Mouse (Mus musculus): ENCODE results near the gene Rbx1.
"Not testable (repeated sequence)": the region's sequence is repeated elsewhere in the genome, so short reads cannot be mapped to it uniquely, and the experiment has no call there.

The Rbx1 gene

DNA sequence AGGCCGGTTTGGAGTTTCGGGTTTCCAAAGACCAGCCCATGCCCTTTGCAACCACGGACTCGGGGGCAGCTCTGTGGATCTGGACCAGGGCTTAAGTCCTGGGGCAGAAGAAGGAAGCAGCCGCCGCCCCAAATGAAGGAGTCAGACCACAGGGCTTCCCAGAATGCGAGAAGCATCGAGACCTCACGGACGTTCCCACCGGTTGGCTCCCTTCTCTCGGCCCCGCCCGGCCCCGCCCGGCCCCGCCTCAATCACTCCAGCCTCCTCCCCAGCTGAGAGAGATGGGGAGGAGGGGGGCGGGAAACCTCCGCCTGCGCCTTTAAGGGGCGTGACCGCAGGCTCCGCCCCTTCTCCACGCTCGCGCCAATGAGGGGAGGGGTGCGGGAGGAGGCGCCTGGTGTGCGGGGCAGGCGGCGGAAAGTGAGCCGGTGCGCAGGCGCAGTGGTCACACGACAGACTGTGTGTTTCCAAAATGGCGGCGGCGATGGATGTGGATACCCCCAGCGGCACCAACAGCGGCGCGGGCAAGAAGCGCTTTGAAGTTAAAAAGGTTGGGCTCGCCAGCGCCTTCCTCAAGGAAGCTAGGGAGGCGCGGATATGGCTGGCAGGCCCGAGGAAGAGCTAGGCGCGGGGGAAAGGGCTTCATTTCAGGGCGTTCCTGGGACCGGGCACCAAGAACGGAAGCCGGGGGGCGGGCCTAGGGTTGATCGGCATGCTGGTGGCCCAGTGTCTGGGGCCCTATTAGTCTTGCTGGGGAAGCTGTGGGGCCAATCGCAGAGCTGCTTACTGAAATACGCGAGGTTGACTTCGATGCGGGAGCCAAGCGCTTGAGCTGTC, at the start of gene Rbx1:
Gene Rbx1 (plus strand): TSS at position 396 of the 837 bp plus-strand sequence.
- DNase-seq (ENCODE audit: low read depth, low spot score): peak; percentile 99
- H3K36me3 ChIP-seq (ENCODE audit: control insufficient read depth, insufficient read depth, low read length, poor library complexity, severe bottlenecking): peaks cover 6% of the 10 kb centered on the region; the same call in 1 of the 2 replicates
- no peaks in the 10 kb centered on the region for H3K27me3 ChIP-seq (ENCODE audit: control insufficient read depth, insufficient read depth, low read length, poor library complexity, severe bottlenecking)

DNA sequence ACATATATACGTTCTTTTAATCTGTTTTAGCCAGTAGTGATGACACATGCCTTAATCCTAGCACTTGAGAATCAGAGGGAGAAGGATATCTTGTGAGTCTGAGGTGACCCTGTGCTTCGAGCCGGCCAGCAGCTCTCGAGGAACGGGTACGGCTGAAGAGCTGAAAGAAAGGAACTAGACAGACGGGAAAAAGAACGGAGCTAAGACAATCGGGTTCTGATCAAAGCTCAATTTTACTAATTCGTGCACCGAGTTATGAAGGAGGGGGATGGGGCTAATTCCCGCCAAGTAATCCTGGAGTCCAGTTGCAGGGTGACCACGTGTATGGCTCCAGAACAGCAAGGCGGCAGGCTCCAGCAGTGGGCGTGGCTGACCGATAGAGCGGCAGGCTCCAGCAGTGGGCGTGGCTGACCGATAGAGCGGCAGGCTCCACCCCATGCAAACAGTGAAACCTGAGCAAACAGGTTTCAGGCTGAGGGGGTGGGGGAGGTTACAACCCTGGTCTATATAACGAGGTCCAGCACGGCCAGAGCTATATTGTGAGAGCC, 49.3 kb upstream of the Rbx1 start:
- H3K27me3 ChIP-seq (ENCODE audit: control insufficient read depth, insufficient read depth, low read length, poor library complexity, severe bottlenecking); H3K36me3 ChIP-seq (ENCODE audit: control insufficient read depth, insufficient read depth, low read length, poor library complexity, severe bottlenecking): not testable (repeated sequence)
- peak; percentile 75 for DNase-seq (ENCODE audit: low read depth, low spot score)

DNA sequence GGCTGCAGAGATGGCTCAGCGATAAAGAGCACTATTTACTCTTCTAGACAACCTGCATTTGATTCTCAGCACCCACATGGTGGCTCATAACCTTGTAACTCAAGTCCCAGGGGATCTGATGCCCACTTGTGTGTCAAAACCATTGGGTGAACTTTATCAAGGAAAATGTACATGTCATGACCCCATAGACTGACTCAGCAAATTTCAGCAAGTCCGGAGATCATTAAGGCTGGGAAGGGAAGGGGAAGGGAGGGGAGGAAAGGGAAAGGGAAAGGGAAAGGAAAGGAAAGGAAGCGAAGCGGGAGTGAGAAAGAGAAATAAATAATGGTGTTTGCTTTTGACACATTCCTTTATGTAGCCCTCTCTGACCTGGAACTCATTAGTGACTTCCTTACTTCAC, 48.0 kb upstream of the Rbx1 start:
- Histone ChIP-seq H3K27me3 (ENCODE audit: control insufficient read depth, insufficient read depth, low read length, poor library complexity, severe bottlenecking) (no peaks in the 10 kb centered on the region), H3K36me3 (ENCODE audit: control insufficient read depth, insufficient read depth, low read length, poor library complexity, severe bottlenecking) (no peaks in the 10 kb centered on the region)
- no peak for DNase-seq (ENCODE audit: low read depth, low spot score)

DNA sequence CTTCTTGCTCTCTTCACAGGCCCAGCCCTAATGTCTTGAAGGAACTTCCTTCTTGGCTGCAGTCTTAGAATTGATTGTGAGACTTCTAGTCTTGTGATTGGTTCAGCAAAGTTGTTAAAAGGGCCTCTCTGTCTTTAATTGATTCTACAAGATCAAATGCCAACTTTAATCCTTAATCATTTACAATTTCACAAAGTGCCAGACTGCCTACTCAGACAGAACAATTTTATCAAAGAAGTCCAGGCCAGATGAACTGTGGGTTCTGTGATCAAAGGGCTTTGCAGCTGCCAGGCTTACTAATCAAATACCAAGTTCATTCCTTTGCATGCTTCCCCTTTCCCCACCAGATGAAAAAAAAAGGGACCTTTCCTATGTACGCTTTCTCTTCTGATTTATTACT, 44.6 kb upstream of the Rbx1 start:
- DNase-seq (ENCODE audit: low read depth, low spot score): peak; percentile 20
- Histone ChIP-seq H3K36me3 (ENCODE audit: control insufficient read depth, insufficient read depth, low read length, poor library complexity, severe bottlenecking) (no peaks in the 10 kb centered on the region), H3K27me3 (ENCODE audit: control insufficient read depth, insufficient read depth, low read length, poor library complexity, severe bottlenecking) (no peaks in the 10 kb centered on the region)

DNA sequence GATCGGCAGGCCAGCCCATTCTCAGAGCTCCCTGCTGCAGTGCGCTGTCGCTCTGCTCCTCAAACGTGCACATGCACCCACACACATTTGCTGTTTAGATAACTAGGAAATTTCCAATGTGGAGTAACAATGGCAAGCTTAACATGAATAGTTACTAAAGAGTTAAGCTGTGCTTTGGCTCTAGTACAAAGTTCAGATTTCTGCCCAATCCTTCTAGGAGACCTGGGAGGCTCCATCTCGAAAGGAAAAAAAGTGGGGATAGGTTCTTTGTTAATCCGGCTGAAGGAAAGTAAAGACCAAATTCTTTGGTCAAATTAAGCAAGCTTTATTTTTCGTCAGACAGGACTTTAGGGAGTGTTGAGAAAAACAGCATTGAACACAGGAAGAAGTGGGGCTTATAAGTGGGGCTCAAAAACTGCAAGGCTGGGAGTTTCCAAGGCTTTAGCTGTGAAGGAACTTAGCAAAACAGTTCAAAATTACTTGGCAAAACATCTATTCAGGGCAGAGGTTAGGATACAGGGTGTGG, 43.9 kb upstream of the Rbx1 start:
- Histone ChIP-seq H3K27me3 (ENCODE audit: control insufficient read depth, insufficient read depth, low read length, poor library complexity, severe bottlenecking) (no peaks in the 10 kb centered on the region), H3K36me3 (ENCODE audit: control insufficient read depth, insufficient read depth, low read length, poor library complexity, severe bottlenecking) (no peaks in the 10 kb centered on the region)
- DNase-seq (ENCODE audit: low read depth, low spot score): no peak

DNA sequence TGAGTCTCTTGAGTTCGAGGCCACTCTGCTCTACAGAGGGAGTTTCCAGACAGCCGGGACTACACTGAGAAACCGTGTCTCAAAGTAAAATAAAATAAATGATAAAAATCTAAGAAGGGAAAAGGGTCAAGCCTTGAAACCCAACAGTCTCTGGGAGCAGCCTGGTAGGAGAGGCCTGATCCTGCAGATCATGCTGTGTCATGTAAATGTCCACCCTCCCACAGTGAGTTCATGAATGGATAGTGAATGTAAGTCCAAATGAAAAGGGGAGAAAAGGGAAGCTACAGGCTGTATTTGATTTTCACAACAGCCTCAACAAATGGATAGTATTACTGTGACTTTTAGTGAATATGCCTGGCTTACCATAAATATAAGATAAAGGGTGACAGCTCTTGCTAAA, 40.8 kb upstream of the Rbx1 start:
- Histone ChIP-seq H3K36me3 (ENCODE audit: control insufficient read depth, insufficient read depth, low read length, poor library complexity, severe bottlenecking) (no peaks in the 10 kb centered on the region), H3K27me3 (ENCODE audit: control insufficient read depth, insufficient read depth, low read length, poor library complexity, severe bottlenecking) (no peaks in the 10 kb centered on the region)

DNA sequence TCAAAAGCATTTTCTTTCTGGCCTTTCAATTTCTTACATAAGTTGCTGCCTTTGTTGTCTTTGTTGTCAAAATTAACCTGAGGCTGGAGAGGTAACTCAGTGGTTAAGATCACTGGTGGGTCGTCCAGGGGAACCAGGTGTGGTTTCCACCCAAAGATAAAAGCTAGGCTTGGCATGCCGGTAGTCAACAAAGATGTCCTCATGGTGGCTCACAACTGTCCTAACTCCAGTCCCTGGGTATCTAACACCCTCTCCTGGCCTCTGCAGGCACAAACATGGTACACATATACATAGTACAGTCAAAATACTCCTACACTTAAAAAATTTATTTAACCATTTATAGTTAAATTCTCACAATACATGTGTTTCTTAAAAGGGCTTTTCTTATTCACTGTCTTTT, 38.1 kb upstream of the Rbx1 start:
- H3K36me3 ChIP-seq (ENCODE audit: control insufficient read depth, insufficient read depth, low read length, poor library complexity, severe bottlenecking): peaks cover 4% of the 10 kb centered on the region; the same call in 1 of the 2 replicates
- no peak for DNase-seq (ENCODE audit: low read depth, low spot score)
- no peaks in the 10 kb centered on the region for H3K27me3 ChIP-seq (ENCODE audit: control insufficient read depth, insufficient read depth, low read length, poor library complexity, severe bottlenecking)

More for the DNA sequence above, 40.8 kb upstream of the Rbx1 start:
- no peak for DNase-seq (ENCODE audit: low read depth, low spot score)

DNA sequence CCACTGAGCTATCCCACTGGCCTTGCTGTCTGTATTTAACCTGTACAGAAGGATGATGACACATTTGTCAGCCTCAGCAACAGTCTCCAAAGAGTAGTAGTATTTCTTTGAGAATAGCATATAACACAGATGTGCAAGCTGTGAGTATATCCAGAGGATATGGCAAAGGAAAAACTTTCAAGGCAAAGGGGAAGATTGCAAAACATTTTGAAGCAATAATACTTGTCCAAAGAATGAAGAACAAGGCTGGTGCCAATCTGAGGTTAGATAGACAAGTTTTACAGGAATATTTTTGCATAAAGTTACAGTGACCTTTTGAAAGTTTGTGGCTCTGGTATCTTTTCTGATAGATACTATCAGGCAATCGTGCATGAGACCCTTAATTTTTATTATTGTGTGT, 34.9 kb upstream of the Rbx1 start:
- Histone ChIP-seq H3K36me3 (ENCODE audit: control insufficient read depth, insufficient read depth, low read length, poor library complexity, severe bottlenecking) (peaks cover 6% of the 10 kb centered on the region; the same call in 1 of the 2 replicates), H3K27me3 (ENCODE audit: control insufficient read depth, insufficient read depth, low read length, poor library complexity, severe bottlenecking) (no peaks in the 10 kb centered on the region)

DNA sequence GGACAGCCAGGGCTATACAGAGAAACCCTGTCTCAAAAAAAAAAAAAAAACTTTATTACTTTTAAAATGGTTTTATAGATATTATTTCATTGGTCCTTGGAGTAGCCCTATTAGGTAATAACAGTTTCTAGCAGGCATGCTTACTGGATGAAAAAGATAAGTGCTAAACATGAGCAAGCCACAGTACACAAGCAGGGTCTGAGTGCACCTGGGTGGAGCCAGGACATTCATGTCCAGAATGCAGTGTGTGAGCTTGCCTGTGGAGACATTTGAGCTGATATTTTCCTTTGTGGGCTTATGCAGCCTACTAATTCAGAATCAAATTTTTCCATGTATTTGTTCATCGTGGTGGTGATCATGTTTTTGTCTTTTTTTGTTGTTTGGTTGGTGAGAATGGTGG, 27.8 kb upstream of the Rbx1 start:
- Histone ChIP-seq H3K27me3 (ENCODE audit: control insufficient read depth, insufficient read depth, low read length, poor library complexity, severe bottlenecking) (no peaks in the 10 kb centered on the region), H3K36me3 (ENCODE audit: control insufficient read depth, insufficient read depth, low read length, poor library complexity, severe bottlenecking) (peaks cover 9% of the 10 kb centered on the region; the same call in 1 of the 2 replicates)
- DNase-seq (ENCODE audit: low read depth, low spot score): no peak

More for the DNA sequence above, 34.9 kb upstream of the Rbx1 start:
- DNase-seq (ENCODE audit: low read depth, low spot score): no peak

DNA sequence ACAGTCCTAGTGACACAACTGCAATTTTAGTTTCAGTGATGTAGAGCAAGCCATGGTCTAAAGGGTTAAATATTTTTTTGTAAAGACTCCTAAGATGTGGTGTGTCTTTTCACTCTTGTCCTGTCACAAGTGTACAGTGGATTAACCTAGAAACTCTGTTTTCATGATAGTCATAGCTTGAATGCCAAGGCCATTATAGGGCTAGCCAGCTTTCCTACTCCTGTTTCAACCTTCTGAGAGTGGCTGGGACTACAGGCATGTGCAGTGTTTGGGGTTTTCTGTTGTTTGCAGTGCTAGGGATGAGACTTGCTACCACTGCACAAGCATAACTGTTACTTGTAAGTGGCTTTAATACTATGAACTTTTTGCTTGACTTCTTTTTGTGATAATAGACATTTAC, 26.9 kb upstream of the Rbx1 start:
- H3K27me3 ChIP-seq (ENCODE audit: control insufficient read depth, insufficient read depth, low read length, poor library complexity, severe bottlenecking): no peaks in the 10 kb centered on the region
- H3K36me3 ChIP-seq (ENCODE audit: control insufficient read depth, insufficient read depth, low read length, poor library complexity, severe bottlenecking): peaks cover 10% of the 10 kb centered on the region; the same call in 1 of the 2 replicates
- no peak for DNase-seq (ENCODE audit: low read depth, low spot score)

DNA sequence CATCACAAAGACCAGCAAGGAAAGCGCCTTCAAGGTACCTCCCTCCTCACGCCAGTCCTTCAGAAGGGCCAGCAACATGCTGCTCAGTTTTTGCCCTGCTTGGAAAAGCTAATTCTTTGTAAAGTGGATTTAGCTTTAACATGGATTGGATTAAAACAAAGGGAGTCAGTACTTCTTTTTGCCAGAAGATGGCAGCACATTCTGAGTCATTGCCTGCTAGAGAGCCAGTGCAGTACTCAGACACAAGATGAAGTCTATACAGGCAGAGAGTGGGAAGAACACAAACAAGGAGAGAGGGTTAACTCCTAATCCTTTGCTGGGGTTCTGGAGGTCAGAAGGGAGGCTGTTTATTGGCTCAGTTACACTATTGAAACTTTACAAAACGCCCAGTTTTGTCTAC, 17.6 kb upstream of the Rbx1 start:
- peak; percentile 84 for DNase-seq (ENCODE audit: low read depth, low spot score)
- Histone ChIP-seq H3K36me3 (ENCODE audit: control insufficient read depth, insufficient read depth, low read length, poor library complexity, severe bottlenecking) (peaks cover 3% of the 10 kb centered on the region), H3K27me3 (ENCODE audit: control insufficient read depth, insufficient read depth, low read length, poor library complexity, severe bottlenecking) (no peaks in the 10 kb centered on the region)

DNA sequence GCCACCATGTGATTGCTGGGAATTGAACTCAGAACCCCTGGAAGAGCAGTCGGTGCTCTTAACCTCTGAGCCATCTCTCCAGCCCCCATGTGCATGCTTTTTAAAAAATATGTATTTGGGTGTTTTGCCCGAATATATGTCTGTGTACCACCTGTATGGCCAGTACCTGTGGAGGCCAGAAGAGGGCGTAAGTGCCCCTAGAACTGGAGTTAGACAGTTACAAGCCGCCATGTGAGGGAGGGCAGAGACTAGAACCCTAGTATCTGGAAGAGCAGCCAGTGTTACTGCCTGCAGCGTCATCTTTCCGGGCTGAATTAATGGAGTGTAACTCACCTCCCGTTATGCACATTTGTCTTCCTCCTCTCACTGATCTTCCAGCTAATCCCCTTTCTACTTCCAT, 4.6 kb upstream of the Rbx1 start:
- DNase-seq (ENCODE audit: low read depth, low spot score): peak; percentile 26
- Histone ChIP-seq H3K27me3 (ENCODE audit: control insufficient read depth, insufficient read depth, low read length, poor library complexity, severe bottlenecking) (no peaks in the 10 kb centered on the region), H3K36me3 (ENCODE audit: control insufficient read depth, insufficient read depth, low read length, poor library complexity, severe bottlenecking) (0 out of 2 replicates have a peak, but pooled peaks cover 3% of the 10 kb centered on the region)

DNA sequence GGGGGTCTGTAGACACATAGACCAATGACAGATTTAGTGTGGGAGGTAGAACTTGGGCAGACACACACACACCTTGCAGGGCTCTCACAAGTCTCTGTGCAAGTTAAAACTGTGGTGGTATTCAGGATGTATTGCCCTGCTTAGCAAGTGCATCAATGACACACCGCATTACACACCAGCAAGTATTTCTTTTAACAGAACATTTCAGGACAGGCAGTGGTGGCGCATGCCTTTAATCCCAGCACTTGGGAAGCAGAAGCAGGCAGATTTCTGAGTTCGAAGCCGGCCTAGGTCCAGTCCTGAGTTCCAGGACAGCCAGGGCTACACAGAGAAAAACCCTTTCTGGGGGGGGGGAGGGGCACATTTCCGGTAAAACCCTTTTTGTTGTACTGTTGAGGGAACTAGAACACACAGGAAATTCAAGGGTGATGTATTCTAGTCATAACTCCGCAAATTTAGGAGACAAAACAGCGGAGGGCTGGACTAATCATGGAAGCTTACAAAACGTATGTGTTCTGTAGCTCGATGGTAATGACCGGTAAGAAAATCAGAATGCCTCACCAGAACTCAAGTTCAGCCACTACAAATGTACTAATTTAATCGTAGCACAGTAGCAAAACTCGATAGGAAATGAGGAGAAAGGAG, 958 bp upstream of the Rbx1 start:
- no peaks in the 10 kb centered on the region for H3K27me3 ChIP-seq (ENCODE audit: control insufficient read depth, insufficient read depth, low read length, poor library complexity, severe bottlenecking)
- H3K36me3 ChIP-seq (ENCODE audit: control insufficient read depth, insufficient read depth, low read length, poor library complexity, severe bottlenecking): peaks cover 6% of the 10 kb centered on the region; the same call in 1 of the 2 replicates
- no peak for DNase-seq (ENCODE audit: low read depth, low spot score)

DNA sequence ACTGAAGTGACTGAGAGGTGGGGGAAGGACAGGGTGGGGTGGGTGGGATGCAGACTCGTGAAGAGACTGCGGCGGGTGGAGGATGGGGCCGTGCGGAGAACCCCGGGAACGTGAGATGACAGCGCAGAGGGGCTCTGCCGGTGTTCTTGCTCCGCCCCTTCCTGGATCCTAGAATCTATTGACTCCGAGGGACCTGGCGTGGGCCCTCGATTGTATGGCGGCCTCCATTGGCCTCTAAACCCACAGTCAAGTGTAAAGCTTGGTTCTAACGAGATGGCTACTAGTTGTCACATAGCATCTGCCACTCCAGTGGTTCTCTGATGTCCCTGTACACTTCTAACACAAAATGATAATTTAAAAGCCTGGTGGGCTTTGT, 630 bp downstream of the Rbx1 start:
- peaks cover 8% of the 10 kb centered on the region; the same call in 1 of the 2 replicates for H3K36me3 ChIP-seq (ENCODE audit: control insufficient read depth, insufficient read depth, low read length, poor library complexity, severe bottlenecking)
- no peaks in the 10 kb centered on the region for H3K27me3 ChIP-seq (ENCODE audit: control insufficient read depth, insufficient read depth, low read length, poor library complexity, severe bottlenecking)
- no peak for DNase-seq (ENCODE audit: low read depth, low spot score)

DNA sequence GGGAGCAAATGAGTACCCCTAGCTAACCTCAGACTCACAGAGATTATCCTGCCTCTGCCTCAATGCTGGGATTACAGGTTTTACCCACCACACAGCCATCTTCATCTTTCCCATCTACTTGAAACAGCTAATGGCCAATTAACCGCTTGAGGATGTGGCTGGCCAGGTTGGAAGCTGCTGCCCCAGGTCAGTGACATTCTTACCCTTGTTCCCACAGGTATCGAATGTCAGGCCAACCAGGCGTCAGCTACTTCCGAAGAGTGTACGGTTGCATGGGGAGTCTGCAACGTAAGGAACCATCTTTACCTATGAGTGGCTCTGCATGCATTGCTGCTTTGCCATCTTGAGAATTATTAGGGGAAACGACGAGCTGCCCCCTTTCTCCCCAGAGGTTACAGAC, 4.6 kb downstream of the Rbx1 start:
- Histone ChIP-seq H3K36me3 (ENCODE audit: control insufficient read depth, insufficient read depth, low read length, poor library complexity, severe bottlenecking) (peaks cover 17% of the 10 kb centered on the region), H3K27me3 (ENCODE audit: control insufficient read depth, insufficient read depth, low read length, poor library complexity, severe bottlenecking) (no peaks in the 10 kb centered on the region)

More for the DNA sequence above, 4.6 kb downstream of the Rbx1 start:
- DNase-seq (ENCODE audit: low read depth, low spot score): no peak
